Mouse (Mus musculus): ENCODE data around the gene Olfr726.

Olfr726 gene

DNA sequence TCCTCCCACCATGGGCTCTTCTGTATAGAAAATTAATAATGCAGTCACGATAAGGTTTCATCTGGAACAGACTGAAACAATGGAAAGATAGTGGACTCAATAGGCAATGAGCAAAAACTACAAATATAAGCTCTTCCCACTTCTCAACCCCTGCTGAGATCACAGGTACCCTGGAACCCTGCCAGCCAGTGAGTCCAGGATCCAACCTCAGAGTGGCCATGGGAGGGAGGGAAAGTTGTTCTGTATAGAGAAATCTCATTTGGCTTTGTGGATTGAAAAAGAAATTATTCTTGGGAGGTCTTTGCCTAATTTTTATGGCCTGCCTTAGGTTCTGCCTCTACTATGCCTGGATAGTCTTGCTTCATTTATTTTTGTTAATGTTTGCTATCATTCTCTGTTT, at the start of gene Olfr726:
Olfr726 (minus strand) TSS at position 101 of the 400 bp plus-strand sequence.
- ChIA-PET CTCF (no interaction called here), POLR2A (no interaction called here)

DNA sequence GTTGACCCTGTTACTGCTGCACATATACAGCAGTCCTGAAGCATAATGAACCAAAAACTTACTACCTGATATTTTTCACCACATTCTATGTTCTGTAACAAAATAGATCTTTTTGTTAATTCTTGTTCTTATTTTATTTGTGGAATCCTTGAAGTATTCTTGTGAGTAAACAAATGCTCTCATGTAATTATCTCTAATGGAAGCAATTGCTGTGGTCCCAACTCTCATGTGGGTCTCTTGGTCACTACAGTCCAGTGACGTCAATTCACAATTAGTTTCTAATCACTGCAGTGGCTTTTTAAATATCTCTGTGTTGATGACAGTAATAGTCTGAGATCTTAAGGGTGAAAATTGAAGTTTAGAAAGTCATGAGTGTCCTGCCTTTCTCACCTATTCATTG, 32.1 kb upstream of the Olfr726 start, which contains the start of gene Olfr727:
Olfr727 (plus strand) TSS at position 301 of the 400 bp plus-strand sequence.
- POLR2A ChIA-PET = no interaction called here
- CTCF ChIA-PET = no interaction called here

DNA sequence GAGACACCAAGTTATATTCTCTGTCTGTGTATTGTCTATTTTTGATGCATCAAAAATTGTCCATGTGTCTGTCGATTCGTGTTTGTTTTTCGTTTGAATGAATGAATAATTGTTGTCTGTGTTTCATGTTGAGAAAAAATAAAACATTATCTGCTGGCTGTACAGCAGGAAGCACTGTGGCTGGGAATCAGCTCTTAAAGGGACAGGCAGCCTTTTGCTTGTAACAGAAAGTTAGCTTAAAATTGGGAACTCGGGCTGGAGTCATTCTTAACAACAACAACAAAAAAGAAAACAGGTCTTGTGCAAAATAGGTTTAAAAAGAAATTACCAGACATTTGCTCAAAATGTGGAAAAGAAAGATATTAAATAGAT, 28.0 kb downstream of the Olfr726 start:
- ChIA-PET POLR2A (interaction anchor here in 2 of 4 experiments (0.6 to 0.8 kb wide), 2 partner anchors 54 to 261 kb away, joined by 3 read pairs; no protein-coding TSS in a partner anchor), CTCF (interaction anchor here in 2 of 4 experiments (0.7 kb wide), 2 partner anchors 8 to 1002 kb away, joined by 3 read pairs; no protein-coding TSS in a partner anchor)

DNA sequence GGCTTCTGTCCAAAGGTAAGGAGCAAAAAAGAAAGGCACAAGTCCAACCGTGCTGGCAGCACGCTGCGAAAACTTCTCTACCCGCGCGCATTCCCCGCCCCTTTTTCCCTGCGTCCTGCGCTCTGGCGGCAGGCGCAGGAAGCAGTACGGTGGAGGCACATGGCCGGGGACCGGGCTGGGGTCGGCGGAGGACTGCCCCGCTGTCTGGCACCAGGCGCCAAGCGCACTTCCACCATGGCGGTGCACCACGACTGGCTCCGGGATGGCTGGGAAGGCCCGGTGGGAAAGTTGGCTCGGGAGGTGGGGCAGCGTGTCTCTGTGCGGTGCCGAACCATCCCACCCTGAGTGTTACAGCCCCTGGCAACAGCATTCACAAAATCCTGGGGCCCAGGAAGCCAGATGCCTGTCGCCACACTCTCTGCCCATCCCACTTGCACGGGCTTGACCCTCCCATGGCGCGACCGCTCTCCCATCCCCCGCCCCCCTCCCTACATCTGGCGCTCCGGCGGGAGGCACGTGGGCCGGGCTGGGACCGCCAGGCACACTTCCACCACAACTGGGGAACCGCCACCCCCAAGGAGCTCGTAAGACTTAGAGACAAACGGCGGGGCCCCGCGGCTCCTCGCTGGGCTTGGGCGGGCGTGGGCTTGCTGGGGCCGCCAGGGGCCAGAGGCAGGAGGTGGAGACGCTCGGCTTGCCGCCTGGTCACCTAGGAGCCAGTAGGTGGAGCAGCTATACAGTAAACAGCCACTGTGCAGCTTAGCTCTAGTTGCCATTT, 28.6 kb downstream of the Olfr726 start:
- ChIA-PET POLR2A (interaction anchor here in 2 of 4 experiments (0.6 to 0.8 kb wide), 2 partner anchors 53 to 260 kb away, joined by 3 read pairs; no protein-coding TSS in a partner anchor), CTCF (interaction anchor here in 1 of 4 experiments (0.7 kb wide), 1 partner anchor 9 kb away, joined by 3 read pairs; no protein-coding TSS in a partner anchor)

DNA sequence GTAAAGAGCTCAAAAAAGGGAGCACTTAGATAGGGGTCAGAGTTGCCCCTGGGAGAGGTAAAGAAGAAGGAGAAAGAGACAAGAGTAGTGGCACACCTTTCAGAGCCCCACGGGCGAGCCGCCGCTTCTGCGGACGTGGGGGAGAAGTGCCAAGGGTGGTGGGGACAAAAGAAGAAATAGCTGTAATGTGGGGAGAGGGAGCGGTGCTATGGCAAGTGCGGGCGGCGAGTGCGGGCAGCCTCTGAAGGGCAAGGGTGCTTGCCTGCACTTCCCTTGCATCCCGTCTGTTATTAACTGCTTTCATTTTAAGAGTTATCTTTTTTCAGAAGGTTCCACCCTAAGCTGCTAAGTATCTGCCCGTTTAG, 29.2 kb downstream of the Olfr726 start:
- CTCF ChIA-PET = no interaction called here
- POLR2A ChIA-PET = no interaction called here

DNA sequence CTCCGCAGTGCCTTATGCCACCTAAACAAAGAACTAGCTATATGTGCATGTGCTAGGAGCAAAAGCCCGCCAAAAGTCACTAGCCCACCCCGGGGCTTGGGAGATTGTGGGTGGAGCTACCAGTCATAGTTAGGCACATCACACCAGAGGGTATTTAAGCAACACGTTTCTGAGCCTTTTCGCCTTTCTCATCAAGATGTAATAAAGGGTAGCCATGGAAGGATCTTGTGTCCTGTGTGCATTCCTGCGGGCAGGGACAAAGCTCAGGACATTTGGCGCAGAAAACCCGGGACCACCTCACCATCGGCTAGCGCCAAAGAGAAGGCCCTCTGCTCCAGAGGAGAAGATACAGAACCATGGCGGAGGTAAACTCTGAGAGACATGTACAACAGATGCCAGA, 29.6 kb downstream of the Olfr726 start:
- ChIA-PET POLR2A (no interaction called here), CTCF (no interaction called here)

DNA sequence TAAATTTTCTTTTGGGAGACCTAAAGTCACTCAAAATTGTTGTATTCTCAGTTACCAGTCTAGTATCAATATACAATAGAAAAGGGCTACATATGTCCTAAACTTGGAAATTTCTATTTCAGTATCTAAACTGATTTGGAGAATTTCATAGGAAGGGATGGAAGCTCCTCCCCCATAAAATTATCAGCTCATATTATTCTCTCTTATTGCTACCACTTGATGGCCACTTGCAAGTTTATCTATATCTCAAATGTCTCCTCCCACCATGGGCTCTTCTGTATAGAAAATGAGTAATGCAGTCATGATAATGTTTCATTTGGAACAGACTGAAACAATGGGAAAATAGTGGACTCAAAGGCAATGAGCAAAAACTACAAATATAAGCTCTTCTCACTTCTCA, 50.5 kb downstream of the Olfr726 start, which contains the start of gene Olfr725:
Olfr725 (minus strand) TSS at position 101 of the 400 bp plus-strand sequence.
- CTCF ChIA-PET = no interaction called here
- POLR2A ChIA-PET = no interaction called here
